Mouse (Mus musculus) megakaryocyte, embryonic 14.5 days (primary cell): ENCODE results near the gene Gbp2.

ENCODE experiments used
- FLI1 ChIP-seq: IDR thresholded peaks from 2 replicates; pipeline ENCODE4 v1.6.1; 2012; ENCODE audit warnings: low read length, inconsistent platforms, mixed read lengths
- GATA1 ChIP-seq: IDR thresholded peaks from 3 replicates; pipeline ENCODE4 v1.6.1; 2012; ENCODE audit warnings: mixed read lengths, low read length, inconsistent platforms, borderline replicate concordance

DNA sequence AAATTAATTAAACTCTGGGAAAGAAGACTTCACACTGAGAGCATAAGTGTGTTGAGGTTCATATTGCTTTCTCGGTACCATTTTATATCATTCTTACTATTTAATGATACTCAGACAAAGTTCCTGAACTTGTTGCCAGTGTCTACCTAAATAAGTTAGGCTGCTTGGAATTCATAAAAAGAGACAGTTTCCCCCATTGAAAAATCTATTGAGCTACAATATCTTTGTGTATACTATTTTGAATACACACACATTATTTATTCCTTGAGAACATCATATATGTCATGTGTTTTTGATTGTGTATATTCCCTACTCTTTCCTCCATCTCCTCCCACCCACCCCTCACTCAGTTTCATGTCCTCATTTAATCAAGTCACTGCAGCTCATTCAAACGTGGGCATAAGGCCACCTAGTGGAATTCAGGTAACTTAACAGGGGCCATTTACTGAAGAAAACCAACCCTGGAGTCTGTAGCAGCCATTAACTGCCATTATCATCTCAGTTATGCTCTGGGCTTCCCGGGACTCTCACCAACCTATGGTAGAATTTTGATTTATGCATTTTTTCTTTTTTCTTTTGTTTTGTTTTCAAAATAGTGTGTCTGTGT lies 657 bp downstream of the Gbp2 start:
- TF ChIP-seq FLI1 (no peak), GATA1 (no peak)
